Mouse (Mus musculus) midbrain, postnatal 0 days (tissue): ENCODE results near the gene Tmc7. TPM values are rescaled to one million over a fixed set of nuclear protein-coding genes. Genes with fewer than 3 reads are reported as not detected.

Experiments
- ATAC-seq: fragments of 200-750 bp; cut with Nextera tagmentation; 2 replicates; pipeline ENCODE4 v1.8.0; 2017; ENCODE audit warnings: moderate number of reproducible peaks, mild to moderate bottlenecking, moderate TSS enrichment, moderate library complexity; ENCODE audit not compliant: low FRiP score
- DNase-seq: peaks from one replicate; pipeline ENCODE4 v3.0.0-alpha.2; 2015; ENCODE audit warnings: low spot score
- H3K27ac ChIP-seq: fragments of 300-500 bp; sonication (generic); 2 replicates; pipeline ENCODE4 v1.5.1; 2014; ENCODE audit warnings: low read depth, mild to moderate bottlenecking, low read length, mixed read lengths
- H3K27me3 ChIP-seq: fragments of 300-500 bp; sonication (generic); 2 replicates; pipeline ENCODE4 v1.6.1; 2014; ENCODE audit warnings: low read length, control low read depth, mixed read lengths; ENCODE audit not compliant: insufficient read depth
- H3K36me3 ChIP-seq: fragments of 300-500 bp; sonication (generic); 2 replicates; pipeline ENCODE4 v1.6.1; 2014; ENCODE audit warnings: low read length, control low read depth, mixed read lengths; ENCODE audit not compliant: insufficient read depth
- H3K4me1 ChIP-seq: fragments of 300-500 bp; sonication (generic); 2 replicates; pipeline ENCODE4 v1.6.1; 2014; ENCODE audit warnings: mild to moderate bottlenecking, control low read depth, antibody characterized with exemption, low read length, mixed read lengths; ENCODE audit not compliant: insufficient read depth
- H3K4me2 ChIP-seq: fragments of 300-500 bp; sonication (generic); 2 replicates; pipeline ENCODE4 v1.6.1; 2014; ENCODE audit warnings: low read depth, mild to moderate bottlenecking, low read length, mixed read lengths; ENCODE audit not compliant: poor library complexity, severe bottlenecking
- H3K4me3 ChIP-seq: fragments of 300-500 bp; sonication (generic); 2 replicates; pipeline ENCODE4 v1.5.1; 2014; ENCODE audit warnings: low read depth, mild to moderate bottlenecking, low read length, moderate library complexity
- H3K9ac ChIP-seq: fragments of 300-500 bp; sonication (generic); replicated peaks from 2 replicates; pipeline ENCODE4 v1.6.1; 2014; ENCODE audit warnings: mild to moderate bottlenecking, low read length, moderate library complexity, mixed read lengths; ENCODE audit not compliant: poor library complexity, severe bottlenecking
- H3K9me3 ChIP-seq: fragments of 300-500 bp; sonication (generic); 2 replicates; pipeline ENCODE4 v1.6.1; 2016; ENCODE audit warnings: low read length, control low read depth
- CTCF ChIP-seq: IDR thresholded peaks from 2 replicates; pipeline ENCODE4 v1.5.1; 2016; ENCODE audit warnings: antibody characterized with exemption, mild to moderate bottlenecking
- WGBS: fragments of 180-500 bp; shearing (Covaris S2); extraction: QIAGEN DNeasy Blood & Tissue Kit; methylation state at CpG from one replicate; pipeline ENCODE4 v1.1.7; 2014; 5-methylcytosine and 5-hydroxymethylcytosine counted together
- polyA plus RNA-seq: library from polyadenylated mRNA; unstranded; fragments of >200 nt; fragmentation: Nextera tagmentation; extraction: Ambion mirVana; gene quantifications from 2 replicates; pipeline ENCODE4 v1.2.1, GENCODE M21; 2015
- total RNA-seq: library from RNA; depleted of rRNA; stranded (reverse); fragments of >200 nt; gene quantifications from 2 replicates; pipeline ENCODE4 v1.2.3, GENCODE M21; 2014

Tmc7 gene
- total and polyA plus RNA-seq, 2 experiments from 2014 or later = 5.4 to 11.5 TPM

DNA sequence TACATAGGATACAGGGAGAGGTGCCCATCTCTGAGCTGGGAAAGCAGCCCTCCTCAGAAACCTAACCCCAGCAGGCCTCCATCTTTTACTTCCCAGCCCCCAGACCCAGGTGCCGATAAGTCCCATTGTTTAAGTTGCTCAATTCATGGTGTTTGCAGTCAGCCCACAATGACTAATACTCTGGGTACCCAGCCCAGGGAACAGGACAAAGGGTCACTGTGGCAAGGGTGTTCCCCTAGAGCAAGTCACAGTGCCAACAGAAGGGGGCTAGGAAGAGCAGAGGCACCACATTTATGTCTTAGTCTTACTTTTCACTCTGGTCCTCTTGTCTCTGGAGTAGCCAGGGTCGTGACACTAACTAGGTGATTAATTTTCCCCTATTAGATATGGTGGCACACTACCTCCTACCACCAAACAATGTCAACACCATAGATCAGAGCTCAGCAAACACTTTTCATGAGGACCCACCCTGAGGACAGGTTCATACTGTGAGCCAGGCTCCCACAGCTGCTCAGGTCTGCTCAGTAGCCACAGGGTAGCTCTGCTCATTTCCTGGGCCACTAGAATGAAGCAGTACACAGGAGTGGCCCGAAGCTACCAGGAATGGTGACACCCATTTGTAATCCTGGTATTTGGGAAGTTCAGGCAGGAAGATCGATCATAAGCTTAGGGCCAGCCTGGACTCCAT is 89.5 kb downstream of the Tmc7 start:
- WGBS = 74% methylated on average over 4 of the region's 4 CpGs
- Histone ChIP-seq H3K9me3 (no peaks in the 10 kb centered on the region), H3K36me3 (no peaks in the 10 kb centered on the region), H3K4me3 (no peak overlapping the region), H3K27ac (no peak overlapping the region), H3K4me1 (peaks cover 6% of the 10 kb centered on the region; the same call in 1 of the 2 replicates), H3K9ac (no peak overlapping the region), H3K27me3 (peaks cover 30% of the 10 kb centered on the region), H3K4me2 (no peak overlapping the region)
- ATAC-seq = no peak
- no peak for TF ChIP-seq CTCF
- DNase-seq = no peak

DNA sequence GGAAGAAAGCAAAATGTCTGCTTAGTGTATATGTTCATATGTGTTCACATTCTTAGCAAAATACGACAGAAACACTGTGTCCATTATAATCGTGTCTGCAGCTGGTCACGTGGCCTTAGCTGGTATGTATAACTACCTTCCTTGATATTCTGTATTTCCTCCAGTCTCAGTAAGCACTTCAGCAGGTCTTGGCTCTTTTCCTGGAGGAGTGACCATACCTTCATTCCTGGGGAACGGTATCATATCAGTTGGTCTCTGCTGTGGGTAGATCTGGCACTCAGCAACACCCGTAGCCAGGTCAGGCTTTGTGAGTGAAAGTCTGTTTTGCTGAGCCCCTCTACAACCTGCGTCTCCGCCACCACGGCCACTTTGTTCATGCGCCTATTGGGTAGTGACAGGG is 90.6 kb downstream of the Tmc7 start:
- Histone ChIP-seq H3K27me3 (peaks cover 37% of the 10 kb centered on the region), H3K9me3 (no peaks in the 10 kb centered on the region), H3K27ac (no peak overlapping the region), H3K4me2 (no peak overlapping the region), H3K36me3 (no peaks in the 10 kb centered on the region), H3K9ac (no peak overlapping the region), H3K4me3 (no peak overlapping the region), H3K4me1 (peaks cover 6% of the 10 kb centered on the region; the same call in 1 of the 2 replicates)
- DNase-seq = no peak
- 88% methylated on average over 9 of the region's 9 CpGs for WGBS
- no peak for ATAC-seq
- no peak for TF ChIP-seq CTCF

DNA sequence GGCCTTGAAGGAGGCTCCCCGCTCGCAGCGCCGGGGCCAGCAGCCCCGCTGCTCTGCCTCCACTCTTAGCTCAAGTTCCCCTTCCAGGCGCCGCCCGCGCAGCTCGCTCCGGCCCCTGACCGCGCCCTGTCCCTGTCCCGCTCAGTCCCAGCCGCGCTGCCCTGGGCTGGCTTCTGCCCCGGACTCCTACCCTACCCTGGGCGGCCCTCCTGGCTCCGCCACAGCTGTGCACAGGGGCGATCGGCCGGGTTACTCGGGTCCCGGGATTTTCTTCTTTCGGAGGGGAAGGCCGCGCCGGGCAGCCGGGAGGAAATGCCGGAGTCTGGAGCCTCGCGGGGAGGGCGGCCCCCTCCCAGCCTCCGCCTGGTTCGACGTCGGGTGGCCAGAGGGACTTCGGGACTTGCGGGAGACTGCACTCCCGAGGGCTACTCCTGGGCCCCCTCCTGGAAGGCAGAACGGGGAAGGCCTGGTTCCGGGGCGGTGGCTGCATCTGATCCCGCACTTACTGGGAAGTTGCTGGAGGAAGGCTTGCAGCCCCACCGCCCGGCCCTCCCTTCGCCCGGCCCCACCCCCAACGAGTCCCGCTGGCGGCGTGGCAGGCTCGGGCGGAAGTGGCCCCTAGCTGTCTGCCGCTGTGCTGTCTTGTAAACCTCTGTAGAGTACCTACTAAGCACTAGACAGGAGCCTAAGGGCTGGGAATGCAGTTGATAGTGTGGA is 92.9 kb downstream of the Tmc7 start, which contains the start of gene Itpripl2:
TSS of gene Itpripl2 (minus strand) at position 545 of the 717 bp plus-strand sequence.
- peak; percentile 5 for DNase-seq
- H3K36me3 ChIP-seq = no peaks in the 10 kb centered on the region
- peaks cover 6% of the 10 kb centered on the region; the same call in 1 of the 2 replicates for H3K4me1 ChIP-seq
- H3K4me3 ChIP-seq = peak within 1 kb of the TSS; percentile 44
- H3K4me2 ChIP-seq = peak within 1 kb of the TSS; percentile 60
- TF ChIP-seq CTCF = no peak
- peak within 1 kb of the TSS; percentile 56 for H3K9ac ChIP-seq
- under 1% methylated on average over 48 of the region's 55 CpGs for WGBS
- H3K9me3 ChIP-seq = no peaks in the 10 kb centered on the region
- peak; percentile 74 for ATAC-seq
- peaks cover 43% of the 10 kb centered on the region for H3K27me3 ChIP-seq
- H3K27ac ChIP-seq = peak within 1 kb of the TSS; percentile 18; the same call in 1 of the 2 replicates

DNA sequence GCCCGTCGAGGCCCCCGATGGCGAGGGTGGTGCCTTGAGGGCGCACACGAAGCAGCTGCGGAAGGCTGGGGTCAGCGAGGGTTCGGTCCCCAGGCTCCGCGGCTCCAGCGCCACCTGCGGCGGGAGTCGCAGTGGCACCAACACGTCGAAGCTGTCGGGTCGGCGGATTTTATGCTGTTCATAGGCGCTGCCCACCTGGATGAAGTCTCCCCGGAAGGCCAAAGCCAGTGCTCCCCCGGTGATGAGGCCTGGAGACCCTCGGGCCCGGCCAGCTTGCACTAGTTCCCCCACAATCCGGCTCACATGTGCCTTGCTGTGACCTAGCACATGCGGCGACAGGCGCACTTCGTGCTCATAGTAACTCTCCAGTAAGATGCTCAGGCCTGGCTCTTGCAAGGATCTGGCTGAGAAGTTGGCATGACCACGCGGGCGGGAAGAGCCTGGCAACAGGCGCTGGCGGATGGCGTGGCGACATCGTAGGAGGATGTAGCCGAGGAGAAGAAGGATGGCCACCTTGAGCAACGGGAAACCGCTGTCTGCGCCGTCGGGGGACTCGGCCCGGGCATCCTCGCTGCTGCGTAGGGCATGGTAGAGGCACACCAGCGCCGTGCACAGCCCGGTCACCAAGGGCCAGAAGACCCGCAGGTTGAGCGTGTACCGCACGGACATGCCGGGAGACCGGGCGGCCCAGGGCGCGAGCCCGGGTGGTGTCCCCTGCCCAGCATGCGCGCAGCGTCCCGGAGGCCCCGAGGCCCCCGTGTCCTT is 93.7 kb downstream of the Tmc7 start:
- peak overlapping the region; percentile 44 for H3K4me3 ChIP-seq
- DNase-seq = peak; percentile 31
- H3K36me3 ChIP-seq = no peaks in the 10 kb centered on the region
- 3% methylated on average over 57 of the region's 67 CpGs for whole genome bisulfite sequencing
- no peaks in the 10 kb centered on the region for H3K9me3 ChIP-seq
- H3K9ac ChIP-seq = peak overlapping the region; percentile 56
- no peak overlapping the region; the same call in 1 of the 2 replicates for H3K27ac ChIP-seq
- ATAC-seq = peak; percentile 50
- peak overlapping the region; percentile 60 for H3K4me2 ChIP-seq
- peaks cover 43% of the 10 kb centered on the region for H3K27me3 ChIP-seq
- H3K4me1 ChIP-seq = peaks cover 6% of the 10 kb centered on the region; the same call in 1 of the 2 replicates
- peak; percentile 31; the same call in 1 of the 2 replicates for TF ChIP-seq CTCF

DNA sequence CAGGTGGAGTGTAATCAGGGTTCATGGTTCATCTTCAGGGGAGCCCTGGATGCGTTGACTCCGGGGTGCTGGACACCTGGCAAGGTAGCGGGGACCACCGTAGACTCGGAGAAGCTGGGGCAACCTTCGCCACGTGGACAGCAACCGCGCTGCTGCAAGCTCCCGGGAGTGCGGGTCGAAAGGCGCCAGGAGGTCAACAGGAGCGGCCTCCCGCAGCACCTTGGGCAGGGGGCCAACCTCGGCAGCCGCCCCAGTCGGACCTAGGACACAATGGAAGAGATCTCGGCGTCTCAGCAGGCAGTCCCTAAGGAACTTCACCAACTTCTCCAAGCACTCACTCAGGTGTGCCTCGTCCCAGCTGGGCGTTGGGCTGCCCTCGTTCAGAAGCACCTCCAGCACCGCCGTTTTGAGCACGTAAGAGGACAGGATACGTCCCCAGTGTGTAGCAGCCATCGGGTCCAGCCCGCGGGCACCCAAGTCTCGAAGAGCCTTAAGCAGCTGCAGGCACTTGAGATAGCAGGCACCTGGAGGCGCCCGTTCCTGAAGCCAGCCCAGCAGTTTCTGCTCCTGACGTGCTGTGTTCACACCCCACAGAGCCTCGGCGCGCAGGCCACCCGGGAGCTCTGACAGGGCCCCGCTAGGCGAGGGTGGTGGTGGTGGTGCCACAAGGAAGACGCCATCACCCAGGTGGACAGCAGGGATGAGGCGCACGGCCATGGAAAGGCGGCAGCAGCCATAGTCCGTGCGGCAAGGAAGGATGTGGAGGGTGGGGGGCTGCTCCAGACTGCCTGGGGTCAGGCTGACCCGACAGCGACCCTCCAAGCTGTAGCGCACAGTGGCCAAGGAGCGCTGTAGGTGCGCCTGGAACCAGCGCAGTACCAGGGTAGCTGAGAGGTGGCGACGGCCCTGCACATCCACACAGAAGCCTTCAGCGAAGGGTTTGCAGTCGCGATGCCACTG is 94.5 kb downstream of the Tmc7 start:
- Histone ChIP-seq H3K36me3 (no peaks in the 10 kb centered on the region), H3K4me1 (peaks cover 6% of the 10 kb centered on the region; the same call in 1 of the 2 replicates), H3K9me3 (no peaks in the 10 kb centered on the region), H3K4me3 (peak overlapping the region; percentile 44; the same call in 1 of the 2 replicates), H3K27ac (no peak overlapping the region), H3K4me2 (0 out of 2 replicates have a peak overlapping the region, but pooled peaks have one; percentile 4), H3K9ac (no peak overlapping the region), H3K27me3 (peaks cover 43% of the 10 kb centered on the region)
- DNase-seq = no peak
- no peak for TF ChIP-seq CTCF
- ATAC-seq = no peak
- WGBS = 19% methylated on average over 57 of the region's 57 CpGs
